Mouse (Mus musculus) embryo, embryonic 9.5 days (tissue): Measurements from ENCODE around the gene Syt6.
"Not testable (repeated sequence)": the region's sequence is repeated elsewhere in the genome, so short reads cannot be mapped to it uniquely, and the experiment has no call there.

Experiments
- DNase-seq: peaks from one replicate; pipeline ENCODE4 v3.0.0-alpha.2; 2017; ENCODE audit errors: extremely low spot score

Gene Syt6

DNA sequence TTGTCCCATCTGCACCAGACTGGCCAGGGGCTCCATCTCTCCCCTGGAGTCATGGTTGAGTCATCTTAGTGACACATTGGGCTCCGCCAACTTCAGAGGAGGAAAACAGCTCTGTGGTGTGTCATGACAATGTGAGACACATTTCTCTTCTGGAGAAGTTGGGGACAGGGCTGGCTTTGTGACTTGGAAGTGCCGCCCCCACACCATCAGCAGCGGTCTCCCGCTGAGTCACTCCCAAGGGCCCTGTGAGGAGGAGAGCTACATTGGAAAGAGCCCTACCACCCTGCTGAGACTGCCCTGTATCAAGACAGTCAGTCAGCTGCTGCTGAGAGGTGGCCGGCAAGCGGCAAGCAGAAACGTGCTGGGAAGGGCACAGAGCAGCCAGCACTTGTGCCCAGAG, 26.0 kb downstream of the Syt6 start:
- DNase-seq, result no peak

DNA sequence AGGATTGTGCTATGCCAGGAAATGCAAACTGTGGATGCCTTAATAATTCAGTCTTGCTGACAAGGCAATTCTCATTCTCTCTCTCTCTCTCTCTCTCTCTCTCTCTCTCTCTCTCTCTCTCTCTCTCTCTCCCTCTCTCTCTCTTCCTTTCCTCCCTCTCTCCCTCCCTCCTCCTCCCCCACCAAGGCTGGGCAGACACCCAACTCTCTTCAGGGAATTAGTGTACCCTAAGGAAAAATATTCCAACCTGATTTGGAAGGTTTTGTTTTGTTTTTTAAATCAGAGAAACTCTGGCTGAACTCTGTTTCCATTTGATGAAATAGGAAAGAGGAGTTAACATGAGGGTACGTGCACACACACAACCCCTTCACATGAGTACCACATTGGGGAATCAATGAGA, 26.5 kb downstream of the Syt6 start:
- DNase-seq, result no peak

DNA sequence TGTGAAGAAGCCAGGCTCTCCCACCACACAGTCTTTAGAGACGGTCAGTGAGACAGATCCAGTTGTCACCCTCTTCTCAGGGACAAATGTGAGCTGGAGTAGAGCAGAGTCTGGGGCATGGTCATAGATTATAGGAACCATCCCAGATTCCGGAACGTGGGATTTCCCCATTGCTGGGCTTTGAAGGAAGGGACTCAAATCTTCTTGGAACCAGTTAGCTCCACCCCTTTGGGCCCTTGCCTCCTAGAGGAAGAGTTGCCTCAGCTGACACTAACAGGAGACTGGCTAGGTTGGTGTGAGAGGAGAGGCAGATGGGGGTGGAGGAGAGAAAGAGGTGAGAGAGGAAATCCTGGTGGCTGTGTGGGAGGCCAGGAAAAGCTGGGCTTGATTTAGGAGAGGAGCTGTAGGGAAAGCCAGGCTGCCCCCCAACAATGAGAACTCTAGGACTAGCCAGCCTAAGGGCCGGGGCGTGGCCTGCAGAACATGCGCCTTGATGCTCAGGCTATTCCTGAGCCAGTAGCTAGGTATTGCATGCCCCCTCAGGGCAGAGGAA, 31.1 kb downstream of the Syt6 start:
- no peak for DNase-seq

DNA sequence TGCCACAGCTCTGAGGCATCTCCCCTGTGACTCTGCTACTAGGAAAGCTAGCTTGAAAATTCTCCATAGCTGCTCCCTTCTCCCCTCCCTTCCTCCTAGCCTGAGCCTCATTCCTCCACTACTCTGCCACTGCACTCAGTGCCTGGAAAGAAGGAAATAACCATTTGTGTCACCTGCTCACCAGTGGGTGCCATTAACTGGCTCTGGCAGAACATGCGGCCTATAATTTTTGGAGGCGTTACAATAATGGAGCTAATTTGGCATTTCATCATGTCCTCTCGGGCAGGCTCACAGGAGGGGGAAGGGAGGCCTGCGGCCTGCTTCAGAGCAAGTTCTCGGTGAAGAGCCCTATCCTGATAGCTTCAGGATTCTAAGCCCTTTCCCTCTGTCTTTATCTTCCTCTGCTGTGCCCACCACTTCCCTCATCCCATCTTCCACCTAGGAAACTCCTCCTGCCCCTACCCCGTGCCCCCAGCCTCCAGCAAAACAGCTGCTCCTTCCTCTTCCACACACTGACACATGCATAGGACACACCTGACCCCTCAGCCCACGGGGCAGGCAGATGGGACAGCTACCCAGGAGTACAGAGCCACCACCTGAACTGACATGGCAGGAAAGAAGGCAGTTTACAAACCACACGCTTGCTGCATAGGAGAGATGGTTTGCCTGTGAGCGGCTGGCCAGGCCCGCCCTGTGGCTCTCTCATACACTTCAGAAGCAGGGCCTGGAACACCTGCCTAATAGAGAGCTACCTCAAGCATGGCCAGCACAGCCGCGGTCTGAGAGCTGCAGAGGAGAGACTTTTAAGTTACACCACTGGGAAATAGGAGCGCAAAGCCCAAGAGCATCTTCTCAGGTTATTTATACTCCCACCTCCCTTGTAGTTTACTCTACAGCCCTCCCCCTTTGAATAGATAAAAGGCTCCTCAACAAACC, 31.9 kb downstream of the Syt6 start:
- DNase-seq, result no peak

DNA sequence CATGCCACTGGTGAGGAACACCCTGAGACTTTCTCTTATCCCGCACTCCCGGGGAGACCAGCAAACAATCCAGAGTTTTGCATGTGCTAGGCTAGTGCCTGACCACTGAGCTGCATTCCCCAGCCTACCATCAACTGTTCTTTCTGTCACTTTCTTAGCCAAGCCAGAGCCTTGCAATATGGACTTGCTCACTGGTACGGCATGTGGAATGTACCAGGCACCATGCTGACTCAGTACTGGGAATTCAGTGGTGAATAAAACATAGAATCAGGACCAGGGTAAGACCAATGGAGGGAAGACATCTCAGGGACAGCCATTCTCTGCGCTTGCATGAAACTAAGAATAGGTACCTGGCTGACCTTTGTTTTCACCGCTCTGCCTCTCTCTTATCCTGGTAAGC, 35.2 kb downstream of the Syt6 start:
- no peak for DNase-seq

DNA sequence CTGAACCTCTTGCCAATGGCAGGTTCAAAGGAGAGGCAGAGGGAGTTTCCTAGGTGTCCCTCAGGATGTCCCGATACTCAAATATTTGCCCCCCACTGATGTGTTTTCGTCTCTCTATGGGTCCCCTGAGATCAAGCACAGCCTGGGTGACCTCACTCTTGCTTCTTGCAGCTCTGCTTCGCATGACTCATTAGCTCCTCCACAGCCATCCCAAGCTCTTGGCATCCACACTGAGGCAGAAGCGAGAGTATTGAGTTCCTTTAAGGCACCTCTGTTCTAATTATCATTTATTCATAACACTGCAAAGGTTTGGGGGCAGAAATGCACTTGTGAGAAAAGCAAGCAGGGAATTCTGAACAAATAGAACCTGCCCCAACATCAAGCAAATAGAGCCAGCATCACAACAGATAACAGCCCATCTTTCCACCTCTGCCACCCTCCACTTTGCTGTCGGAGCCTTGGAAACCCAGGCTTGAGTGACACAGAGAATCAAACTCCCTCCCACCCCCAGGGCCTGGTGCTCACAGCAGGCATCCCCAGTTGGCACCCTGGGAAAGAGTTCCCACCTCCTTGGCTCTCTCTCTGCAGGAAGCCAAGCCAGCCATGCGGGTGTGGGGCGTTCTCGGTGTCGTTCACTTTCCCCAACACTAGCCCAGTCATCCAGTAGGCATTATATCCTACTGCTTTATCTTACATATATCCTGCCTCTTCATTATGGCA, 37.8 kb downstream of the Syt6 start:
- DNase-seq, result no peak

DNA sequence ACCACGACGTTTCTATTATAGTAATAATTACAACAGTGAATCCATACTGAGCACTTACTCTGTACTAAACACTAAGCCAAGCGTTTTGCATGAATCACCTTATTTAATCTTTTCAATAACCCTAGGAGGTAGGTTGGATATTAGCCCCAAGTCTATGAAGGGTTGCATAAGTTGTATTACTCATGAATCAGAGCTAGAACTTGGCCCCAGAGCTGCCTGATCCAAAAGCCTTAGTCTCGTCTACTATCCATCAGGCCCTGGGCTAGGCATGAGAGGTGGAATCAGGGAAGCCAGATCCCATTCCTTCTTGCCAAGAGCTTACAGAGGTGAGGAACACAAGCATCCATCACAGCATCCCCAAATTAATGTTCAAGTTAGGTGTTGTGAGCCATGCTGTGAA, 40.6 kb downstream of the Syt6 start:
- DNase-seq, result no peak

DNA sequence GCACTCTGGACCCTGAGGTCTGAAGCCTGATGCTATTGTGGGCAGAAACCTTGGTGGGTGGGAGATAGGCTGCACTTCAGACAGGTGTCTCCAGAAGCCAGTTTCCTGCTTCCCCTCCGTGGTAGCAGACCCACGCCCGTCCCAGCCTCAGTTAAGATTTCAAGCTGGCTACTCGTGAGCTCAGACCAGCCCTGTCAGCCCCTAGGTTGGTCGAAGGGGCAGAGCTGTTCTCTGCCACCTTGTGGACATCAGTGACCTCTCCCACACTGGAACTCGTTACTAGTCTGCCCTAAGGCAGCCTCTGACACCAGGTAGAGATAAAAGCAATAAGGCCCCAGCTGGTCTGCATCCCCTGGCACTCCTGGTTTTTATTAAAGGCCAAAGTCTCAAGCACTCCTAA, 42.0 kb downstream of the Syt6 start:
- no peak for DNase-seq

DNA sequence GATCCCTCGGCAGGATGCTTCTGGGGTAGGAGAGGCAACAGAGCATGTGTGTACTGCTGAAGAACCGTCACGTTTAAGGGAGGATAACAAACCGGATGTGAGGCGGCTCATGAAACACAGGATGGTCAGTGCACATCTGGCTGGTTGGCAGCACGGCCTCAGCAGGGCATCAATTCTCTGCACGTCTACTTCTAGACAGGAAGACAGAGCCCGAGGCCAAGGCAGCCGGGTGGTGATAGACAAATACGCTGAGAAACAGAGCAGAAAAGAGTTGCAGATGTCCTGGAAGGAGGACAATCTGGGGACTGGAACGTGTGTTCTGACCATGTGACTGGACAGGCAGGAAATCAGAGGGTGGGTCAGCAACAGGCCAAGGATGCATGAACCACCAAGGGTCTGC, 45.1 kb downstream of the Syt6 start:
- no peak for DNase-seq

DNA sequence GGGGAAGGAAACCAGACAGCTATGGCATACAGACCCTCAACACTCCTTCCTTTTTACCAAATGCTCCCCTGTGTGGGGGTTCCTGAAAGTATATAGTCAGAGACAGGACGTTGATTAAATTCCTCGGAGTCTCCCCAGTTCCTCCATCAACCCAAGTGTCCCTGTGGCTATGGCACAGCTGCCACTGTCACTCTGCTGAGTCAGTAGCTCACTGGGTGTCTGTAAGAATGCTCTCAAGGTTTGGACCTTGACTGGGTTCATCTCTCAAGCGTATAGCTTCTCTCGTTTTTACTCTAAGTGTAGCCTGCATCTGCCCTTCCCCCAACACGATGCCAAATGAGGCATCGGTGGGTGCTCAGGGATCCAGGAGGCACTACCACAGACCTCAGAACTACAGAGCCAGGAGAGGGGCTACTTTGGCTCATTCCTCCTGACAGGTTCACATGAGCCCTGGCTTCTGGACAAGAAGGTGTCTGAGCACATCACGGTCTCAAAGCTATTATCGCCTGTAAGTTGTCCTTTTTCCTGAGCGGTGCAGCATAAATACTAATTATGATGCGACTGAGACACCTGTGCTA, 49.0 kb downstream of the Syt6 start:
- no peak for DNase-seq

DNA sequence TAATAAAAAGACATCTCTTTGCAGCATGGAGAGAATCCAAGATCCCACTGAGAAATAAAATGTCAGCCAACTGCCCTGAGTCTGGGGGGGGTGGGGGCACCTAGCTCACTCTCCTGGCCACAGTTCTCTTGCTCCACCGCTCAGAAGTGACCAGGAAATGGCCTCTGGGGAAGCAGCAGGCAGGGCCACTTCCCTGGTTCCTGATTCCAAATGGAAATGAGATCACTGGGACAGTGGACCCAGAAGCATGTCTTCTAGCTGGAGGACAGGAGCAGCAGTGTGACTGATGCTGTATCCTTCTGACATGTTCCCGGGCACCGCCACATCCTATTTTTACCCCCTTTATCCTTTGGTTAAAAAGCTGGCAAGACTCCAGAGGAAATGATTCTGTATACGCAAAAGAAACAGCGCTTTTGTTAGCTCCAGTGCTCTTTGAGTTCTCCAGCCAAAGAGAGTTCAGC, 49.6 kb downstream of the Syt6 start:
- DNase-seq, result no peak

DNA sequence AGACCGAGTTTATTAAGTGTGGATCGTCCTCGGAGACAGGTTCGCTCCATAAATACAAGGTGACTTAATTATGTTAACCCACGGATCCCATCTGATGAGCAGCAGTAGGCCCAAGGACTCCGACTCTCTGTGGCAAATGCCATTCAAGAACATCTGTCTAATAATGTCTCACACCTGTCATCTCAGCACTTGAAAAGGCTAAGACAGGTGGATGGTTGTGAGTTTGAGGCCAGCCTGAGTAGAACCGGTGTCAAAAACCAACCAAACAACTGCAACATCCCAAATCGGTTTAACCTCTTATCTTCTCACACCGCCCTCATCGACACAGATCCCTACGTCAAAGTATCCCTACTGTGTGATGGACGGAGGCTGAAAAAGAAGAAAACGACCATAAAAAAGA, 50.1 kb downstream of the Syt6 start:
- no peak for DNase-seq

DNA sequence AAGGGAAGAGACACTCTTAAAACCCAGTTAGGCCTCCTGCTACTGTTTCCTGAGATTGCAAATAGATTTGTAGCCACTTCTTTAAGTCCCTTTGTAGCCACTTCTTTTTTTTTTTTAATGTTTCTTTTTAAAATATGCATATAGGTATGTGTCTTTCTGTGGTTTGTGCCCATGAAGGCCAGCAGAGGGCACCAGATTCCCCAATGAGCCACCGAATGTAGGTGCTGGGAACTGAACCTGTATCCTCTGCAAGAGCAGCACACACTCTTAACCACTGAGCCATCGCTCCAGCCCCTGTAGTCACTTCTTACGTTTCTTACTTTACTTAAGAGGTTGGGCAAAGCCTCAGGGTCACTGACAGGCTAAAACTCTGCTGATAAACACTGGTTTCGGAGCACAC, 51.5 kb downstream of the Syt6 start:
- no peak for DNase-seq

DNA sequence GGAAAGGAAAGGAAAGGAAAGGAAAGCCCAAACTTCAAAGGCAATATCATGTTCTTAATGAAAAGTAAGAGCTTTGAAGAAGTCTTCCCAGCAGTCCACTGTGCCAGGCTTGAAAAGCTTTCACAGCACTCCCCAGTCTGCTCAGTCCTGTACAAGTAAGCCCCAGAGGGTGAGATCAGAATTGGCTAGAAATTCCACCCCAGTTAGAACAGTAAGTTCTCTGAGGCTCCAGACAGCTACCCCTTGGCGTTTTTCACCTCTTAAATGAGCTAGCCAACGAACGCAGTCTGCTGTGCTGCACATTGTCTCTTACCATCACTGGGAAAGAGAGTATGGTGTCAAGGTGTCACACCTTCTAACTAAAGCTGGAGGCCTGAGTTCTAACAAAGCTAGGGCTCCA, 52.6 kb downstream of the Syt6 start:
- DNase-seq, result no peak

DNA sequence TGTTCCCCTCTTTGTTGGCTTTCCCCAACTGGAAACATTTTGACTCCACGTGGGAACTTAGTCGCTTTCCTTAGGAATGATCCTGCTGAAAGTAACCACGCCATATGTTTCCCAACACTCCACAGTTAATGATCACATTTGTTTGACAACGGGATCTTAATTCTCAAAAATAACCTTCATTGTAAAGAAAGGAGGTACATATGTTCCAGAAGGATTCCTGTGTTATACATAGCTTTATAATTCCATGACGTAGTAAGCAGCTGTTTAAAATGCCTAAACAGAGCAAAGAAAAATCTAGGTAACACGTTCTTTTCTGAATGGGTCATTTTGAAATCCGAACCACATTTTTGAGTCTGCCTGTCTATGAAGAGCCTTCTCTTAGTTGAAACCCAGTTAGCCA, 58.1 kb downstream of the Syt6 start:
- no peak for DNase-seq

DNA sequence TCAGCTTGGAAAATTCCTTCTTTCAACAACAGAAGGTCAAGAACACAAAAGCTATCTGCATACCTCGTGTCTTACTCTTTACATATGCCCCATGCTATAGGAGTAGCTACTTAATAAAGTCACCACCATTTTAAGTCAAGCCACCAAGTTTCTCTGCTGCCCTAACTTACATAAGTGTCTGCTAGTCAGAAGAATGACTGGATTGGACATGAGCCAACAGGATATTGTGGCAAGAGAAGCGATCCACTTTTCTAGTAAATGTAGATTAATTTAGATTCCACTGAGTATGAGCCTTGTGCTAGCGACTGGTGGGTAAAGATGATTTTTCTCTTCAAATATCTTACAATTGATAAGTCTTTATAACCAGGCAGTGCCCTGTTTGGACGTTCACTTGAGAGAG, 58.8 kb downstream of the Syt6 start:
- no peak for DNase-seq

DNA sequence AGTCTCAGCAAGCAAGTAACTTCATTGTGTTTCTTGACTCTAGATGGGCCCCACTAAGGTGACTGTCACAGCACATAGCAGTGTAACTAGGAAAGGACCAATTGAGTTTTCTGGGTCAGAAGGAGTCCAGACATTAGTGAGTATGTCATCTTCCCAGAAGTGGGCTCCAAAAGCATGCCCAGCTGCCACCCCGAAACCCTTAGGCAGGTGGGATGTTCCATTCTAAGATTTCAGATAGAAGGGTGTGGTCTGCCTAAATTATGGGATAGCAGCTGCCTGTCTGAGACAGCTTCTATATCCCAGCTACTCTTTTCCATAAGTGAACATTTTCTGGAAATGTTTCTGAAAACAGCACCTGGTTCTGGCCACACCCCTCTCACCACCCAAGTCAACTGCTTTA, 59.2 kb downstream of the Syt6 start:
- no peak for DNase-seq

DNA sequence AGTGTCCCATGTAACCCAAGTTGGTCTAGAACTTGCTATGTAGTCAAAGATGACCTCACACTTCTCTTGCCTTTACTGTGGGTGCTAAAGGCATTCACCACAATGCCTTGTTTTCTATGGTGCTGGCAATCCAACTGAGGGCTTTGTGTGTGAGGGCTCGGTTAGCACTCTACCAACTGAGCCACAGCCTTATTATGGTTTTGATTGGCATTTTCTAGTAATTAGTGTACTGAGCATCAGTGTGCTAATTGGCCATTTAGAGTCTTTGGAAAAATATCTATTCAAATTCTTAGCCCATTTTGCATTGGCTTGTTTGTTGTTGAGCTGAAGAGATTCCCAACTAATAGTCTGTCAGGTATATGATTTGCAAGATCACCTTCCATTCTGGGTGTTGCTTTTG, 62.6 kb downstream of the Syt6 start:
- DNase-seq, result no peak

DNA sequence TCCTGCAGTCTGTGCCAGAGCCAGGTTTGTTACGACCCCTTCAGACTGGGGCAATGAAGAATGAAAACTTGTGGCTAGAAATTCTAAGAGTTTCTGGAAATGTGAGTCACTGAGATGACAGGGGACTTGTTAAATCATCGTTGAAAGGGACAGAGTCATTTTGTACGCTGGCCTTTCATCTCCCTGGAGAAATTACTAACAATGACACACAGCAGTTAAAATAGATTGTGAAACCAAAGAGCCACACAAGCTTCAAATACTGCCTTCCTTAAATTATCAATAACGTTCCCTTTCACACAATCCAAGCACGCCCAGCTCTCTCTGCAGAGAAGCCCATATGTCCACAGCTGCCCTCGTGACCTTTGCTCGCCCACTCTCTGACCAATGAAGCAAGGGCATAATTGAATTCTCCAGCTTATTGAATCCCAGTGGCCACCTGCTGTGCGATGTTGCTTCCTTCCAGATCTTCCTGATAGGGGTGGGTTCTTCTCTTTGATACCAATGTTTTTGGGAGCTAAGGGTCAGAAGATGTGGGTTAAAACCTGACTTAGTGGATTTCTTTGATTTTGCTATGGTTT, 65.3 kb downstream of the Syt6 start:
- DNase-seq, result peak; percentile 54

DNA sequence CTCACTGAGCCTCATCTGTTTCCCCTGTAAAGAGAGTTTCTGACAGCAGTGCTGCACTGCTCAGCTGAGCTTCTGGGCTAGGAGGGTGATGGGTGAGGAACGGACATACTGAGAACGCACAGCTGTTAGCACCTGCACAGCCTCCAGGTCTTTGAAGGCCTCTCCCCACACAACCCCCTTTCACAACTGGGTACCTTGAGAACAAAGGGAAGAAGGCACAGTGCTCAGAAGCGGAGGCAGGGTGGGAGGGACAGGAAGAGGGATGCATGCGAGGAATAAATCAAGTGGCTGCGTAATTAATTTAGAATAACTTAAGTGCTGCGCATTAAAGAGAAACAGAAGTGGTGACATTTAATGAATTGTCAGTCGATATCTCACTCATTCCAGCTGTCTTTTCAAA, 66.3 kb downstream of the Syt6 start:
- no peak for DNase-seq

DNA sequence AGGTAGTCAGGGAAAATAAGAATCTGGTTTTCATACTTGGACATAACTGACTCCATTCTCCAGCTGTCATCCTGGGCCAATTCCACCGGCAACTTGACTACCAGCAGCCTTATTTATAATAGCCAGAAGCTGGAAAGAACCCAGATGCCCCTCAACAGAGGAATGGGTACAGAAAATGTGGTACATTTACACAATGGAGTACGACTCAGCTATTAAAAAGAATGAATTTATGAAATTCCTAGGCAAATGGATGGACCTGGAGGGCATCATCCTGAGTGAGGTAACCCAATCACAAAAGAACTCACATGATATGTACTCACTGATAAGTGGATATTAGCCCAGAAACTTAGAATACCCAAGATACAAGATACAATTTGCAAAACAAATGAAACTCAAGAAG, 70.9 kb downstream of the Syt6 start, which contains the start of gene Atg4a-ps:
Gene Atg4a-ps, minus strand, starts transcription at position 101 of the 400 bp plus-strand sequence.
- DNase-seq, result not testable (repeated sequence)
